Mouse (Mus musculus): ENCODE results near the gene Fastkd5.

- TF ChIP-seq CTCF (IDR thresholded peaks at IDR 0.05; ENCODE audit: low read depth, low read length) (no peak), POLR2A (IDR thresholded peaks at IDR 0.05; ENCODE audit: extremely low read depth, insufficient read depth, low read length) (no peak)
Measured at GRCm38 (mm10) chr2:130586016-130586415, 43.8 kb downstream of the Fastkd5 start.

Data from liver, adult 2 months (tissue).